Mouse (Mus musculus) gastrocnemius, postnatal 25 days (tissue): ENCODE measurements around the gene Ethe1. TPM values are rescaled to one million over a fixed set of nuclear protein-coding genes. Genes with fewer than 3 reads are reported as not detected.
A peak's percentile ranks its signal among the peaks of the same experiment; 100 is the strongest.

ENCODE experiments used
- DNase-seq: peaks from one replicate; pipeline ENCODE4 v3.0.0; 2022
- long read RNA-seq, 2 experiments: library from polyadenylated mRNA; stranded (forward); transcript quantifications; one replicate each; pipeline ENCODE4 v2.0.0; 2021
- total RNA-seq, 2 experiments: library from RNA; stranded (reverse); gene quantifications; 1 replicate in 1 of 2; 2 replicates in 1 of 2; pipeline ENCODE4 v1.2.3; 2021

The Ethe1 gene
- 10 to 100 TPM; 21.6 to 25.9 TPM for total RNA-seq
- long read RNA-seq, experiment 1, partial matches to known transcripts = 81 of 83 reads
- long read RNA-seq, experiment 1, other reads (novel, unspliced or antisense) = 2 of 83 reads
- long read RNA-seq, experiment 2, partial matches to known transcripts = 74 of 76 reads
- long read RNA-seq, experiment 2, other reads (novel, unspliced or antisense) = 2 of 76 reads

DNA sequence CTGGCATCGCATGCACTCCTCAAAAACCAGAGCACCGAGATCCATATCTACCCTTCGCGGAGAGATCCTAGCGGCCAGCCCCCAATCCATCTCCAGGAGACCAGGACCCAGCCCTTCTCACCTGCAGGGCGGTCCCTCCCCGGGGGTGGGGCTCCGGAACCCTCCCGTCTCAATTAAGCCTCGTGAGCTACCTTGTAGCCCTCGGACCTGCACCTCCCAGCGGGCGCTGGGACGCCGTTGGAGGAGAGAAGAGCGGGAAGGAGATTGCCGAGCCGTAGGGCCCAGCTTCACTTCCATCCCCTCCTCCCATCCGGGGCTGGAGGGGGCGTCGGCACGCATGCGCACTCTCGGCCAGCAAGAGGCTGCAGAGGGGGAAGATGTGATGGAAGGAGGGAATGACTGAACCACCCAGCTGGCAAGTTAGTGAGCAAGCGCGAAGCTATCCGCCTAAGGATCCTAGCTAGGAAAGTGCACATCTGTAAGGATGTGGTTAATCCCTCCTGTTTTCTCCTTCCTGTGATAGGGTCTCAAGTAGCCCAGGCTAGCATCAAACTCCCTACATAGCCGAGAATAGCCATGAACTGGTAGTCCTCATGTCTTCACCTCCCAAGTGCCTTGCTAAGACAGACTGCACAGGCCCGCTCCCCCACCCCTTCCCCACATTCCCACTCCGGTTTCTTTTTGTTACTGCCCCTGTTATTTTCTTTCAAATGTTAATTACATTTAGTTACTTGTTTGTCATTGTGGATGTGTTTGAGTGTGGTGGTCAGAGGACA is at the start of gene Ethe1, which contains the start of gene Zfp575:
Ethe1 (plus strand) TSS at position 214 of the 776 bp plus-strand sequence.
Zfp575 (minus strand) TSS at position 312 of the 776 bp plus-strand sequence.
- peak; percentile 57 for DNase-seq

DNA sequence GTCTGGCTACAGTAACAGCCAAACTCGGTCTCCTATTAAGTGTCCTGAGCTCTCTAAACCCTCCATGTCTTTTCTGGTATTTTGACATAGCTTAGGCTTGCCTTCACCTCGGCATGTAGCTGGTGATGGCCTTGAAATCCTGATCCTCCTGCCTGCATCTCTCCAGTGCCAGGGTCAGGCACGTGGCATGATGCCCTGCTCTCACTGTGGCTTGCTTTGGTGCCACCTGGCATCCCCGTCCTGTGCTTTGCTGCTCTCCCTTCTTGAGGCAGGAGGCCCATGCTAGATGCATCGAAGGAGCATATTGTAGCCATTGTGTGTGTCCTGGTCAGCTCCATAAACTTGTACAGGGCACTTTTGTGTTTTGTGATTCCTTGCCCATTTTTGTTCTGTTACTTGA is 49.8 kb upstream of the Ethe1 start:
- no peak for DNase-seq

DNA sequence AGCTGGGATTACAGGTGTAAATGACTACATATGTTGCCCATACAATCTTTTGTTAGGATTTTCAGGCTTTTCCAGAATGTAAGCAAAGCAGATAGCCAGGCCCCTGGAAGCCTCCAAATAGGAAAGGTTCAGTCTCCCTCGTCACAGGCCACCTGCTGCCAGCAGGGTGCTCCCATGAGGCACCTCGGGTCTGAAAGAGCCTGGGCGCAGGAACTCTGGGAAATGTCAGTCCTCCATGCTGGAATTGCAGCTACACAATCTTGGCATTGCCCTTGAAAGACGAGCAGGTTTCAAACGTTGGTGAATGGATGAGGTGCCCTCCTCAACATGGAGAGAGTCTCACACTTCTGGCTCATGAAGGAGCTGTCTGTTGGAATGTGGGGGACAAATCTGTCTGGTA is 49.2 kb upstream of the Ethe1 start:
- DNase-seq = no peak

DNA sequence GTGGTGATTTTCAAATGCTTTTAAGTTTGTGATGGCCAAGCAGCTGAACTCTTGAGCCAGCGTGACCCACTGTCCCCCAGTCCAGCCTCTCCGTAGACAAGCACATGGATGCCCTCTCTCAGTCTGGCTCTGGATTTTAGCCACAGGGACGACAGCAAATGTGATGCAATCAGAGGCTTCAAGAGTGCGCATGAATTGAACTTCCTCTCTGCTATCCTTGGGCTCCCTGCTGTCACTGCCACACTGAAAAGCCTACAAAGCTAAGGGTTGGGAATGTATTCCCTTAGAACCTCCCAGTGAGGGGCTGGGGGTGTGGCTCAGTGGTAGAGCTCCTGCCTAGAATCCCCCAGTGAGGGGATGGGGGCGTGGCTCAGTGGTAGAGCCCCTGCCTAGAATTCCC is 48.6 kb upstream of the Ethe1 start:
- DNase-seq = no peak

DNA sequence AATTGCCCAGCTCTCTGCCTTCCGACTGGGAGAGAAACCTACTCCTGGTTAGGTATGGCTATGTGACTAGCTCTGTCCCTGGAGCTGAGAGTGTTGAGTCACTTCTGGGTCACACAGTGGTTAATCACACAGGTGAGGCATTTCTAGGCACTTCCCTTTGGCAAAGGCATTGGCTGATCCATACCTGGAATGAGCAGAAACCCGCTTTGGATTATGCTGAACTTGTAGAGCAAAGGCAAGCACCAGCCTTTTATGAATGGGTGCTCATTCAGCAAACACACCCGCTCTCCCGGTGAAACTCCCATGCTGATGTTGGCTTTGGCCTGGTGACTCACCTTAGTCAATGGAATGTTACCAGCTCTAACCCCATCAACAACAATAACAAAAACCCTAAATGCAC is 47.7 kb upstream of the Ethe1 start:
- no peak for DNase-seq

DNA sequence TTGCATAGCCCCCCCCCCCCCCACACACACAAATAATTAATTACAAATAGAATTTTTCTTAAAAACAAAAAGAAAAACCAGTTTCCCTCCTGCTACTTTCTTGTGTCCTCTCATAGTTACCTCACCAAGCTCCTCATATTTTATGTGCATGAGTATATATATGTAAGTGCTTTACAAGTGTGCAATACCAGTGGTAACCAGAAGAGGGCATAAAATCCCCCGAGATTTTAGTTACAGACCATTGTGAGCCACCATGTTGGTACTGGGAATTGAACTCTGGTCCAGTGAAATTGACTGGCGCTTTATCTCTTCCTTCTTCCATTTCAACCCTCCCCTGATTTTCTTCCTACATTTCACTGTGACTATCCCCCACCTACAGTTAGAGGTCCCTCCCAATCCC is 42.8 kb upstream of the Ethe1 start:
- no peak for DNase-seq

DNA sequence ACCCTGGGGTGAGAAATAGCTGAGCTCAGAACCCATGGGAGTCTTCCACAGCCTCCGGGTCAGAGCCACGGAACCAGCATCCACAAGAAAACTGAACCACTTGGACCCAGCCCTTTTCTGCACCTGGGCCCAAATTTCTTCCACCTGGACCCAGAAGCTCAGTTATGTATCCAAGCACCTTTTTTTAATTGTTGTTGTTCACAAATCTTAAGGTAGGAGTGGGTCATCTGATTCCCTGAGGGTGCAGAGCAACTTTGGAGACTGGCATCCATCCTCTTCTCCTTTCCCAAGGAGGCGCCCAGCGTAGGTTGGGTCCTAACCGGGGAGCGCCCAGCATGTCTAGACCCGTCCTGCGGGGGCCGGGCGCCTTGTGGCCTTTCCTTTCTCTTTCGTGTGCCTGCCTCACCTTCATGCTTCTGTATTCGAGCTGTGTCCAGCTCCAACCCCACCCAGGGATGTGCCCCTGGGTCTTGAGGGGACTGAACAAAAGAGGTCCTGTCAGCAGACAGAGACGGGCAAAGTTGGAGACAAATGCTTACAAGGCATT is 41.2 kb upstream of the Ethe1 start, which contains the start of the genes Pinlyp and Xrcc1:
Pinlyp (minus strand) TSS at position 51 of the 547 bp plus-strand sequence.
Xrcc1 (plus strand) TSS at position 222 of the 547 bp plus-strand sequence.
- no peak for DNase-seq

DNA sequence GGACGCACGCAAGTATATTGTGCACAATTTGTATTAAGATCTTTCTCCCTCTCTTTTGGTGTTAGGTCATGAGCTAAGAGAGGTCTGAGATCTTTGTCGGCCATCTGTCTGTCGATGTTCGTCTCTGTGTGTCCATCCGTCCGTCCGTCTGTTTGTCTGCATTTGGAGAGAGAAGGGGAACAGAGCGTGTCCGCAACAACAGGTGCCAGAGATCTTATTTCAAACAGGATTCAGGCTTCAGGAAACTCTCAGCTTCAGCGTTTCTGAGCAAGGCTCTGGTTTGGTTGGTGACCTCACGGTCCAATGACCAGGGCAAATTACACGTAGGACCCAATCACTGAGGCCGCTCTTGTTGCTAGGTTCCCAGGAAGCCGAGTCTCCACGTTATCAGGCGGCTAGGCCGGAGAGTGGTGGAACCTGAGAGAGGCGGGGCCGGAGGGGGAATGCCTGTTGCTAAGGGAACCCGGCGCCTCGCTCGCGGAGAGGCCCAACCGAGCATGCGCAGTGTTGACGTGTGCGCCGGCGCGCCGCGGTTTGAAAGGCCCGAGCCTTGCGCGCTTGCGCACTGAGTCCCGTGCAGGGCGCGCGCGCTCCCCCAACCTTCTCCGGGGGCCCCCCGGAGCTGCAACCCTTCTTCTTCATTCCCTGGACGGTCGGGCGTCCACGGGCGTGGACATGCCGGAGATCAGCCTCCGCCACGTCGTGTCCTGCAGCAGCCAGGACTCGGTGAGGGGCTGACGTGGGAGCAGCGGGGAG is 40.5 kb upstream of the Ethe1 start:
- peak; percentile 99 for DNase-seq

DNA sequence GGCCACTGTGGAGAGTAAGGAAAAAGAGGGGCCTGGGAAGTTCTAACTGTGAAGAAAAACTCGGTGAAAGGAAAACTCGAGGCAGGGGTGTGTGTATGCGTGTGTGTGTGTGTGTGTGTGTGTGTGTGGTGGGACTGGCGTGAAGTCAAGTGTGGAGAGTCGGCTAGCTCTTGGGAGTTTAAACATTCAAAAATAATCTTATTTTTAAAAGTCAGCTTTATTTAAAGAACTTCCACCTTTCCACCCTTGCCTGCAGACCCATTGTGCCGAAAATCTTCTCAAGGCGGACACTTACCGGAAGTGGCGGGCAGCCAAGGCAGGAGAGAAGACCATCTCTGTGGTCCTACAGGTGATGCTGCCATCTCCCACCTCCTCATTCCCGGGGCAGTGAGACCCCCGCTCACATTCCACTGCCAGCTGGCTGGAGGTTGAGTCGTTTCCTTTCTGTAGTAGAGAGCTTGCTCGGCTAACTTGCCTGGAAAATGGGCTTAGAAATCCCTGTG is 39.8 kb upstream of the Ethe1 start:
- no peak for DNase-seq

DNA sequence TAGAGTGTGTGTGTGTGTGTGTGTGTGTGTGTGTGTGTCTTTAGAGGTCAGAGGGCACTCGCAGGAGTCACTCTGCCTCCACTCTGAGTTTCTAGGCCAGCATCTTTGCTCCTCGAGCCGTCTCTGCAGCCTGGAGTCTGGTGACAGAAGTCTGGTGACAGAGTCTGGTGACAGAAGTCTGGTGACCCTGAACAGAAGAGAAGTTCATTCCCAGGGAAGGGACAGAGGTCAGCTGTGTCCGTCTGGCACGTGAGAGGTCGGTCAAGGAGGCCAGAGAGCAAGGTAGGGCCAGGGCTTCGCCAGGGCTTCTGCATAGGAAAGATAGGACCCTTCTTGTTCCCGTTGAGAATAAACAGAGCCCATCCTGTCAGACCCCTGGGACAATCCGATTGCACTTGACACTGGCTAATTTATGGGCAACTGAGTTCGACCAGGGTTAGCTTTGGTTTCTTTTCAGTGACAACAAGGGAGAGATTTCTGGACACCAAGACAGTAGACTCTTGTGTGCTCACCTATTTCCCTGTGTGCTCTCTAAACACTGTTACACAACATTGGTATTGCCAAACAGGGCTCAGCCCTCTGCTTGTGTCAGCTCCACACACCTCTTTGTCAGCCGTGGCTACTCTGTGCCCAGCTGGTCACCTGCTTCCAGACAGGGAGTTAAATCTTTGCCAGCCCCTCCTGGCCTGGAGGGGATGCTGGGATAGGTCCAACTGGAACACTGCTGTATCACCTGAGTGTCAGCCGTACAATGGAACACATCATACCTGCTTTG is 35.2 kb upstream of the Ethe1 start:
- no peak for DNase-seq

DNA sequence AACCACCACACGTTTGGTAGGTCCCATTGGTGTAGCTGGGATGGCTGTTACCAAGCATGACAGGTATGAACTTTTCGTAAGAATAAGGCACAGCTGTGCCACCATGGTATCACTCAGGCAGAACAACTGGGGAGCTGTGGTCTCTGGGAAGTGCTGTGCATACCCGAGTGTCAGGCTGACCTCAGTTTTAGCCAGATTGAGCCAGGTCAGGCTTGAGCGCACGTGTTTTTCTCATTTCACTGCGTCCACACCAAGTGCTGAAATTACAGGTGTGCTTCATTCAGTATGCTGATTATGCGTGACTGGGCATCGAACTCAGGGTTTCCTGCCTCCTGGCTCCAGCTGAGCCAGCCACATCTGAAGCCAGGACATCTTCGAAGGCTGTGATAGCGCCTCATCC is 31.6 kb upstream of the Ethe1 start:
- no peak for DNase-seq

DNA sequence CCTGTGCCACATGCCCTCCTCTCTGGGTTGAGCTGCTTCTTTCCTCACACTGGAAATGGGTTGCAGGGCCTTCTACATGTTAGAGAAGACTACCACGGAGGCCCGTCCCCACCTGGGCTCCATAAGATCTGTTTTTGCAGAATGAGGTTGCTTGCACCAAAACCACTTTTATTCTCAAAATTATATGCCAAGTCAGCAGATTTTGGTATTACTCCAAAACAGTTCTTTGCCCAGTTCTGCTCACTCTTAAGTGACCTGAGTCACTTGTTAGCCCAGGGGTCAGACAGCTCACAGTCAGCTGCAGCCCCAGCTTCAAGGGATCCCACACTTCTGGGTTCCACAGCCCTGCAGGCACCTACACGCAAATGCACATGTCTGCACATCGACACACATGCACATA is 25.9 kb upstream of the Ethe1 start:
- no peak for DNase-seq

DNA sequence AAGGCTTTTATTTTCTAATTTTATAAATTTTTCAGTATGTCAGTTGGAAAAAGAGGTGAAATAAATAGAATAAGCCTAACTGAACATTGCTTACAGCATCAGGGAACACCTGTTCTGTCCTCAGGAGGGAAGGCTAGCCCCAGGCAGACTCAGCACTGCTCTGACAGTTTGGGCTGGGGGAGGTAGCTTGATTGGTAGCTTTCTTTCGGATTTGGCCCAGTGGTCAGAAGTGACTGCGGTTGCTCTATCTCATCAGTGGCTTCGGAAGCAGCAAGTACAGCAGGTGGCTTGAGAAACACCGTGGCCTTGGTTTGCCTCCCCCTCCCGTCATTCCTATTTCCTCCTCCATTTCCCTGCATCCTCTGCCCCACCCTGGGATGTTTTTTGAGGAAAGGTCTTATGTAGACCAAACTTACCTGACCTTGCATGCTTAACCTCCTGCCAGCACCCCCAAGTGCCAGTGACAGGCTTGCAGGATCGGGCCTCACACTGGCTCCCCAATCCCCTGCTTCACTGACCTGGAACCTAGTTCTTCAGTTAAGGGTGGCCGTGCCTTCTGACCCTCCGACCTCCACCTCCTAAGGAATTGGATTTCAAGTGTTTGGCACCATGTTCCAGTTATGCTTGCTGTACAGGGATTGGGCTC is 24.0 kb upstream of the Ethe1 start:
- DNase-seq = no peak

DNA sequence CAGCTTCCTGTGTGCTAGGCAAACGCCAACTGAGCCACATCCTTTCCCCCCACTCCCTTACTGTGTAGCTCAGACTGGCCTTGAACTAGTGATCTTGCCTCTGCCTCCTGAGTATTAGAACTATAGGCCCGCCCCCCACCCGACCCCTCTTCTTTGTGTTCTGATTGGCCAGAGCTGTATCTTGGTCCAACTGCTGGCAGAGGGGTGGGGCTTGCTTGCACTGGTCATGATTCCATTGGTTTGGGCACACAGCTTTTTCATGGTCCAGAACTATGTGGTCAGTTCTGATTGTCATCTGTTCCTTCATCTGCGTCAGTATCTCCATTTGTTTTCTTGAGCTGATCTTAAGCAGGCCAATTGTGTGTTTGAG is 23.5 kb upstream of the Ethe1 start:
- no peak for DNase-seq

DNA sequence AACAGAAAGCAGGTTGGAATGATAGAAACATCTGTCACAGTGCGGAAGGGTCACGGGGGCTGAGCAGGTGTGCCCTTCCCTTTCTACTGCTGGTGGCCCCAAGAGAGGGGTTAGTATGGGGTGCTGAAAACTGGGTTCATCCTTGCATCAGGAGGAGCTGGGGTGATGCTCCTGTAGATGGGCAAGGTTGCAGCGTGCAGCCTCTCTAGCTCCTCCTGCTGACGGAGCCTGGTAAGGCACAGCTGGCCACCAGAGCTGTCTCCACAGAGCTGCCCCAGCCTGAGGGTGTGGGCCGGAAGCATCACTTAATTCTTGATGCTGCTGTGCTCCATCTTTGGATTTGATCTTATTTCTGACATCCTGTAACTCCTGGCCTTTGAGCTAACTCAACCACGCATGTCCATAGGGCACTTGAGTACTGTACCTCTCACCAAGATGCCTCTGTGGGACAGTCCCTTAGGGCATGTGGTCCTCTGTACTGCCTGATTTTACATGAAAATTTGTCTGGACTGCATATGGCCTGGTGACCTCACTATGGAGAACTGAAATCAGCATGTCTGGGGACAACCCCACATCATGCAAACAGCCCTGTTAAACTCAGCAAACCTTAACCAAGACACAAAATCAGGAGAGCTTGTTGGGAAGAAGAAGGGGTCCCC is 22.6 kb upstream of the Ethe1 start:
- DNase-seq = peak; percentile 46

DNA sequence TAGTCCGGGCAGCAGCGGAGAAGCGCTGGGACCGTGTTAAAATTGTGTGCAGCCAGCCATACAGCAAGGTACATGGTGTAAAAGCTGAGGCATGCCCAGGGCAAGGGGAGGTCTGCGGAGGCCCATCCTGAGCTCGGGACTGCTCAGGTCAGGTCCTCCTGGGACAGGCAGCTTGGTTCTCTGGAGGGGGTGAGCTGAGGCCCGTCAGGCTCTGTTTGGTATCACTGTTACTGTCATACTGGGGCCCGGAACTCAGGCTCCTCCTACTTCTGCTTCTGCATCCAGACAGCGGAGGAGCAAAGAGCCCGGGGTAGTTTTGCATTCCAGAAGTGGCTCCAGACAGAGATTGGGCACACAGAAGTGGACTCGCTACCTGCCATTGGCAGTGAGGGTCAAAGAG is 21.7 kb upstream of the Ethe1 start:
- no peak for DNase-seq

DNA sequence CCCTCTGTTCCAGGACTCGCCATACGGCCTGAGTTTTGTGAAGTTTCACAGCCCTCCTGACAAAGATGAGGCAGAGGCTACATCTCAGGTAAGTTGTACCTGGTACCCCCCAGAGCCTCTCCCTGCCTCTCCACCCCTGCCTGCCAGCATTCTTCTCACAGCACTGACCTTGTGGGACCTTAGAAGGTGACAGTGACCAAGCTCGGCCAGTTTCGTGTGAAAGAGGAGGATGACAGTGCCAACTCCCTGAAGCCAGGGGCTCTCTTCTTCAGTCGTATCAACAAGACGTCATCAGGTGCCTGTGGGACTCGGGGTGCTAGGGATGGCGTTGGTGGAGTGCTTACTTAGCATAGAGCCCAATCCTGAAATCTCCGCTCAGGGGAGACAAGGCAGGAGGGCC is 21.1 kb upstream of the Ethe1 start:
- DNase-seq = no peak

DNA sequence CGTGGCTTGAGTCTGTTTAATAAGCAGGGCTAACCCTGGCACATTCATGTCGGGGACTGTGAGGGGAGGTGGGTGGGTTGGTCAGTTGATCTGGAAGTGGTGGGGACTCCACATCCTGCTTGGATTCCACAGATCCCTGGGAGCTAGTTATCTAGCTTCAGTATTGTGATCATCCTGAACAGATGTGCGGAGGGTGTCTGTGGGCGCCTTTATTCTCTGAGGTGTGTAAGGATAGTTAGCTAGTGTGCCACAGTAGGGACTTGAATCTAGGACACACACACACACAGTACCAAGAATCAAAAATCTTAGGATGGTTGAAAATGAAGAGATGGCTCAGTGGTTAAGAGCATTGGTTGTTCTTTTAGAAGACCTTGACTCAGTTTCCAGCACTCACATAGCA is 18.8 kb upstream of the Ethe1 start:
- DNase-seq = no peak

DNA sequence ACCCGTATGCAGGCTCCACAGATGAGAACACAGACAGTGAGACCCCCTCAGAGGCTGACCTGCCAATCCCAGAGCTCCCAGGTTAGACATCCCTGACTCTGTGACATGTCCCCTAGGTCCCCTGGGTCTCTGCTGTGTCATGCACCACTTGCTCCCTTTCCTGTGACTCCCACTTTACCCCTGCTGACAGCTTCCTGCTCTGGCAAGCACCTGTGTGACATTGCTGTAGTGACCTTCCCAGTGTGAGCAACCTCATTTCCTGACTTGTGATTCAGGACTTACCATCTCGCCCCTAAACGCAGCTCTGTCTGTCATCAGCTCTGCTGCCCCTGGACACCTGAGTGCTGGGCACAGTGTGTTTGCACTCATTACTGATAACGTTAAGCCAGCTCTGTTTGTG is 16.3 kb upstream of the Ethe1 start:
- no peak for DNase-seq

DNA sequence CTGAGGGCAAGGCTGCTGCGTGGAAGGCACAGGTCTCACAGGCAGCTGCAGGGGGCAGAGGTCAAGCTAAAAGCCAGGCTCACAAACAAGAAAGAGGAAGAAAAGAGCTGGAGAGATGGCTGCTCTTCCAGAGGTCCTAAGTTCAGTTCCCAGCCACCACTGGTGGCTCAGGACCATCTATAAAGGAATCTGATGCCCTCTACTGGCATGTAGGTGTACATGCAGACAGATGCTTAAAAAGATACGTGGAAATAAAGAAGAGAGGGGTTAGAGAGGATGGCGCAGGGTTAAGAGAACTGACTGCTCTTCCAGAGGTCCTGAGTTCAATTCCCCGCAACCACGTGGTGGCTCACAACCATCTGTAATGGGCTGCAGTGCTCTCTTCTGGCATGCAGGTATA is 14.9 kb upstream of the Ethe1 start:
- DNase-seq = no peak
